Mouse (Mus musculus) testis, postnatal 14 days (tissue): ENCODE results near the gene Tubb4b.

Source experiments
- DNase-seq: peaks from one replicate; pipeline ENCODE4 v3.0.0; 2021; ENCODE audit warnings: low spot score

The Tubb4b gene

DNA sequence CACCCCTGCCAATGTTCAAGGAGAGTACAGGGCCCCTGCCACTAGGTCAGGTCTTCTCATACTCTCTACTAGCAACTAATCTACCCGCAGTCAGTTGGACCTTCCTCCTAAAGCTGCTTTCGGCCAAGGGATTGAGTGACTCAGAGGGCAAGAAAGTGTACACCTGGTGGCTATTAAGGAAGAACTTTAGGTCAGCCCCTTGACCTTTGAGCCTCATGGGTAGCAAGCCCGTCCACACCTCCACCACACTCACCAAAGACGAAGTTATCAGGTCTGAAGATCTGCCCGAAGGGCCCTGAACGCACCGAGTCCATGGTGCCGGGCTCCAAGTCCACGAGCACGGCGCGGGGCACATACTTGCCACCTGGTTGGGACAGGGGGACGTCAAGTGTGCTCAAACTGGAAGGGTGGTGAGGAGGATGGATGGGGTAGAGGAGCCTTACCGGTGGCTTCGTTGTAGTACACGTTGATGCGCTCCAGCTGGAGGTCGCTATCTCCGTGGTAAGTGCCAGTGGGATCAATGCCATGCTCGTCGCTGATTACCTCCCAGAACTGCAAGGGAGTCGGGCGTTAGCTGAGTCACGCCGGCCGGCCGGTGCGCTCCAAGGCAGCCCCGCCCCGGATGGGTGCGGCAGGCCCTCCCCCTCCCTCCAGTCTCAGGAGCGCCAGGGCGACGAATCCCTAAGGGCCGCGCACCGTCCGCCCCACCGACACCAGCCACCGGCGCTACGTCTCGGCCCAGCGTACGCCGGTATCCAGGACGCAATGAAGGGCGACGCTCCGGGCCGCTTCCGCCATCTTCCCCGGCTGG, 616 bp downstream of the Tubb4b start:
- DNase-seq, result peak; percentile 81

DNA sequence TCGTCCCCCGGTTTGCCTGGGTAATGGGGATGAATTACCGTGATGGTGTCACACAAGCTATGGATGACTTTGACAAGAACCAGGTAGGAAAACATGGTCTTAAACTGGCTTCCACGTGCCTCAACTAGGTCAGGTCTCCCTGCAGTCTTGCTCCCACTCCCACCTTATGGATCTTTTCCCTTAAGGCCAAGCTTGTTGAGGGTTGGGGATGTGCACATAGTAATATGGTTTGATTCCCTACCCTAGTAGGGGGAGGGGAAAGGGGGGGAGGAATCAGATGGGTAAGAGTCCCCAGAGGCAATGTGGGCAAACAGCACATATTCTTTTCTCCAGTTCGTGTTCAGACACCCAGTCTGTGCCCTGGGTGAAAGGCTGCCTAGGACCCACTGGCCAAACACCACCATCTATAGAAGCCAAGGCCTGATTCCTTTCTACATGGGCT, 3.1 kb downstream of the Tubb4b start:
- DNase-seq, result no peak

DNA sequence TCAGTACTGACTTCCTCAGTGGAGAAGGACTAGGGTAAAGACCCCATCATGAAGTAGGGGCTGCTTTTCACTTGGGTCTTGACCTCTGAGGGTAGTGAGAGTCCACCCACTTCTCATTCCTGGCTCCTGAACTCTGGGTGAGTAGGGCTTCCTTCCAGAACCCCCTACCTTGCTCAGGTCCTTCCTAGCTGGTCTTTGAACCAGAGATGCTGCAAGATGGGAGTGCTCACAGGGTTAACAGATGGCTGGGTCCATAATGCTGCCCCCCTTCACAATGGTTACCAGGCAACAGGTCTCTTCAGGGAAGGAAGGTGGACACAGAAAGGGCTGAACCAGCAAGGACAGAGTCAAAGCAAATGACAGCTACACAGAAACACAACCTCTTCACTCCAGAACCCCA, 6.1 kb downstream of the Tubb4b start, which contains the start of gene Fam166a:
Fam166a (plus strand) TSS at position 301 of the 400 bp plus-strand sequence.
- no peak for DNase-seq

- DNase-seq, result no peak
Measured at GRCm38 (mm10) chr2:25217666-25218065, 6.8 kb downstream of the Tubb4b start.

- DNase-seq, result no peak
Measured at GRCm38 (mm10) chr2:25214444-25214843, 10.1 kb downstream of the Tubb4b start, which contains the start of gene Stpg3. Stpg3 (minus strand) TSS chr2:25214637.

DNA sequence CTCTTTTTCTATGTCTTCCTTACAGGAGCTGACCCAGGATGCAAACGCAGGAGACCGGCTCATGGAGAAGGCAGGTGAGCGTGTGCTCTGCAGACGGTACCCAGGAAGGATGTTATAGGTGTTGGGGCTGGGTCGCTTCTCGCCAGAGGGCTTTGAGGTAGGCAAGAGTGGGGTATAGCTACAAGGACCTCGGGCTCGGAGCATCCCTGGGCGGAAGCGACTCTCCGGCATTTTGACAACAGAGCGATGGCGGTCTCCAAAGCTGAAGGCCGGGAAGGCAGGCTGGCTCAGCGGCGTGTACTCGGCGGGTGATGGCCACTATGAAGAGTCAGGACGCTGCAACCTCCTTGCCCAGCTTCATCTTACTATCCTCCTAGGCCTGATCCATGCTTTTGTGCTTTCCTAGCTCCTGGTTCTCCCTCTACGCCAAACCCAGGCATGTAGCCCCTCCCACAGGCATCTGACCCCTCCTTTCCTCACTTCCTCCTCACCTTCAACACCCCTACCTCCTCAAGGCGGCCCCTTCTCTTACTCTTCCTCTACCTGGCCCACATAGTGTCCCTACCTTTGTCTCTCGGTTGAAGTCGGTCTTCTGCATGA, 11.1 kb downstream of the Tubb4b start:
- no peak for DNase-seq

DNA sequence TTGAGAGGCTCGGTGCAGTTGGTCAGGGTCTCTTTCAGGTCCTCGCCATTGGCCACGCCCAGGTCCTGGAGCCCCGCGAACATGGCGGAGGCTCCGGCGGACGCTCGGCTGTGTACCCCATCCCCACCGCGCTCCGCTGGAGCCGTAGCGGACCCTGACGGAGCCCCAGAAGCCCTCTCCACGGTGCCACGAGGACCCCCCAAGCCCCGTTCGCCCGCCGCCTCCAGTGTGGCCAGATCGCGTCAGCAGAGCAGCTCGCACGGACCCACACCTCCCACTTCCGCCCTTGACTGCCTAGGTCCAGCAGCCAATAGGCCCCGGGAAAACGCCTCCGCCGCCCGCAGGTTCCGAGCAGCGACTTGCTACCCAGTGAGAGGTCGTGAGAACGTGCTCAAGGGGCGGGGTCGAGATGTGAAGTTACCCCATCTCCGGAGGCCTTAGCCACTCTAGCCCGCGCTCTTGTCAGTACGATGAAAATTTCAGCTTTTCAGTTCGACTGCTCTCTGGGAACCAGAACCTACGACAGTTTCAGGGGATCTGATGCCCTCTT, 13.3 kb downstream of the Tubb4b start, which contains the start of gene Nelfb:
Nelfb (minus strand) TSS at position 369 of the 550 bp plus-strand sequence.
- peak; percentile 92 for DNase-seq

DNA sequence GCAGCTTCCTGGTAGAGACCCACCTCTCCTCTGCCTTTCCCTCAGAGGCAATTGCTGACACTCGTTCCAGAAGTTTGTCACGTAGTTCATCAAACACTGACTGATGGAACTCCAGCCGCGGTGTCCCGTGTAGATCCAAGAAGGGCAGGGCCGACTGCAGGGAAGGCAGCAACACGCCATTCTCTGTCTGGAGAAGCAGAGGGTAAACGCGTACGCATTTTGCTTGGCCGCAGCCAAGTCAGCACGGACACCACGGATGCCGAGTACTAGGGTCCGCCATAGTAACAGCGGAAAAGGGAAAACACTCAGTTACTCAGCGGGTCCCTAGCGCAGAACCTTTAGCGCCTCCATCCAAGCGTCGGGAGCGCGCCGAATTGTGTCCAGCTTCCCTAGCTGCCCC, 13.8 kb downstream of the Tubb4b start:
- DNase-seq, result no peak

DNA sequence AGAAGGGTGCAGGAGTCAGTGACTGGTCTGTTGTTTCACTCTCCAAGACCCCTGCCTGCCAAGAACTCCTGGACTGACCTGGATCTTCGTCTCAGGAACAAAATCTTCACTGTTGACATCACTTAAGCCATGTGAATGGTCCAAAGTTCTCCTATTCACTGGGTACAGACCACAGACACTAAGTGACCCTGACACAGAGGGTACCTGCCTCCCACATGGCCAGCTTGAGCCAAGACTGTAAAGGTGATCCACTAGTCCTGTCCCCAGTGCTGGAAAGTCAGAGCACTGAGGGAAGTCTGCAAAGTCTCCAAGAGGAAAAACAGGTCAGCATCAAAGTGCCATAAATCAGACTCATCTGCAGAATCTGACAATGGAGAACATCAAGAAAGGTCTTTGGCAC, 16.9 kb downstream of the Tubb4b start:
- DNase-seq, result no peak

- no peak for DNase-seq
Measured at GRCm38 (mm10) chr2:25203631-25204214, 20.8 kb downstream of the Tubb4b start.

DNA sequence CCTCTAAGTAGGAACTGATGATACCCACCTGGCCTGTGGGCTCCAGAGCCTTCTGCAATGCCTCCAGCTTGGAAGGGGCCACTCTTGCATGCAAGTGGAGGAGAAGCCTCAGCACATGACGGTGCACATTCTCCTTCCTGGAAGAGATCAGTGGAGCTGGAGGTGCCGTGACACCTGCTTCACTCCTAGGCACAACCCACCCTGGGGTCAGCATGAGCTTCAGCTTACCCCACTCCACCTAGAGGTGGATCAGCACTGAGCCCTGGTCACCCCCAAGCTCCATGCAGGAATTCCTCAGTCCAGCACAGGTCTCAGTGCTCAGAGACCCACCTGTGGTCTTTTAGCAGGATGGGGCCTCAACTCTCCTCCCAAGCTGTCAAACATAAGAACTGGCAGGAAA, 23.9 kb downstream of the Tubb4b start:
- no peak for DNase-seq

DNA sequence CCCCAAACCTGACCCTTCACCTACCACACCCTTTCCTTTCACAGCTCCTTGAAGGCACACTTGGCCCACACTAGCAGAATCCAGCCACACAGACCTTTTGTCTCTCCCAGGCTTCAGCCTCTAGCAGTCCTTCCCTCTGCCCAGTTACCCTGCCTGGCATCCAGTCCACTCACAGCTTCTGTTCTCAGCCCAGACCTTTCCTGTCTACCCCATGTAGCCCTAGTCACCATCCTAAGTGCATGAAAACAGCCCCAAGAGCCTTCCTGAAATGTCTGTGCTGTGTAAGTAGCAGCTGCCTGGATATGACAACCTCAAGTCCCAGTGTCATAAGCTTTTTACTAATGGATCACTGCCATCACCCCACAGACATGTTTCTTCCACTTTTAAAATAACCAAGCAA, 26.6 kb downstream of the Tubb4b start:
- DNase-seq, result no peak

- DNase-seq, result no peak
Measured at GRCm38 (mm10) chr2:25197191-25197590, 27.3 kb downstream of the Tubb4b start.

- peak; percentile 75 for DNase-seq
Measured at GRCm38 (mm10) chr2:25196172-25196954, 28.1 kb downstream of the Tubb4b start, which contains the start of gene Tor4a. Tor4a (minus strand) TSS chr2:25196886.

DNA sequence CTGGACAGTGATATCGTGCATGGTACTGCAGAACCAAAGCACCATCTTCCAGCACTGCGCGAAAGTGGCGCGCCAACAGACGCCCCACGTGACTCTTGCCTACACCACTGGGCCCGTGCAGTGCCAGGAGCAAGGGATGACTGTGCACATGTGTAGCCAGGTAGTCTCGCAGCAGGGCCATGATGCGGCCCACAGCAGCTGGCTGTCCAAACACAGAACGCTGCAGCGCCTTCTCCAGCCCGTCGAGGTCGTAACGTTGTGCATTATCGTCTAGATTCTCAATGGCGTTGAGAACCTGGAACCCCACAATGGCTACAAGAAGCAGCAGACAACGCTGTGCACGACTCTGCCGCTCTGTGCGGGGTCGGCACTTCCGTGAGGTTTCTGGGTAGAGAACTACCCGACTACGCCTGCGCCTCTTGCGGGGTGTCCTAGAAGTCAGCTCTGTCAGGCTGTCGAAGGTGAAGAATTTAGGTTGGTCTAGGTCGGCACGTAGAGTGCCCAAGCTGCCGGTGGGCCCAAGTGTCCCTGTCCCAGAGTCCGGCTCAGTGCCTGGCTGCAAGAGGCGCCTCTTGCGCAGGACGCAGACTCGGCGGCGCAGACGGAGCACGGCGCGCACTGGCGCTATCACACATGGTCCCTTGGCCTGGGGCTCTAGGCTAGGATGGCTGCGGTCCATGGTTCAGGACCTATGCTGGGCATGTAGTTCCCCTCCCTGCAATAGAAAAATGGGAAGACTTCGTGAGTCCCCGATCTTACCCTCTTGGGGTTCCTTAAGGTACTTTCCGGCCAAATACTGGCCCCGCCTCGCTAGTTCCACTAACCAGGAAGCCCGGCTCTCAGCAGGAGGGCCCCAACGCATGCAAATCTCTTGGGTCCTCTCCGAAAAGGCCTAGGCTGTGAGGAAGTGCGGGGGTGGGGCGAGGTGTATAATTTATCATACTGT, 29.0 kb downstream of the Tubb4b start:
- DNase-seq, result no peak

- DNase-seq, result no peak
Measured at GRCm38 (mm10) chr2:25194486-25195171, 29.9 kb downstream of the Tubb4b start.

DNA sequence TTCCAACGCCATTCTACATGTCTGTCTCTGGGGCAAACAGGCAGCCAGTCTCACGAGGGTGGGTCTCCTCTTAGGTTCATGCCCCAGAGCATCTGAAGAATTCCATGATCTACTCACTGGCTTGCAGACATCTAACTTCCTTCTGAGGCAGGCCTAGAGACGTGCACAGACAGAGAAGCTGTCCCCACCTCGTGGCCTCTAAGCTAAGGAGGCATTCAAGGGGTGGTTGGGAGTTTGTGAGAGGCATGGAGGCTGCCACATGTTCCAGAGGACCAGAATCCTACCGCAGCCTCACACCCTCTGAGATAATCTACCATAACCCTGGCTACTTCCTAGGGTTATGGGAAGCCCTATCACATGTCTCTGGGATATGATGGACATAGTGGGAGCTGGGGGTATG, 30.5 kb downstream of the Tubb4b start:
- DNase-seq, result no peak

DNA sequence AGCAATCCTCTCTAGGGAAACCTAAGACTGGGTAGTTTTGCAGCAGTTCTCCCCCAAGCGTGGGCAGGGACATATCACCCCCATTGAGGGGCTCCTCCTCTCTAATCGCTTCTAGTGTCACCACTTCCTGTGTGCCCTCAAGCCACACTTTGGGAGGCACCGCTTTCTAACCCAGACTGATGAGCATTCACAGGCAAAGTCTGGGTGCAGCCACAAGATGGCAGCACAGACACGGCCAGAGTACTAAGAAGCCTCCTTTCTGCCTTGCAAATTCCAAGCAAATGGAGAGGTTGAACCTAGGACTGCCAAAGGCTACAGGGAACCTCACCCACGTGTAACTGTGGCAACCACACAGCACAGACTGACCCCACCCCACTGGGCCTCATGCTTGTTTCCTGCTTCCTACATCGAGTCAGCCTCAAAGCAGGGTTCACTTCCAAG, 31.2 kb downstream of the Tubb4b start:
- DNase-seq, result peak; percentile 68

GRCm38 (mm10) chr2:25187841-25188240, 36.7 kb downstream of the Tubb4b start:
- no peak for DNase-seq

DNA sequence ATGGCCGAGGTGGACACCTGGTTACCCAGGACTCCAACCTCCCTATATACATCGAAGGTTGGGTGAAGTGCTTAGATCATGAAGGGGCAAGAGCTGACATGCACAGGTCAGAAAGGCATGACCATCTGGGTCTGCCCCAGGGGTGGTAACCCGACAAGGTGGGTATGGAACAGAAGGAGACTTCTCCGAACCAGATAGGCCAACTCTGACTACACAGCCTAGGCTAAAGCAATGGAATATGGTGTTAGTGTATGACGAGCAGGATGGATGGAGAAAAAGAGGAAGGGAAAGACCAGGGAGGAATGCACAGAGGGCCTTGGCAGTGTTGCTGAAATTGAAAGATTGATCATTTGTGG, 37.9 kb downstream of the Tubb4b start:
- DNase-seq, result no peak
